ENCODE assay signal across 13 mouse cellular contexts in the genomic region with DNA sequence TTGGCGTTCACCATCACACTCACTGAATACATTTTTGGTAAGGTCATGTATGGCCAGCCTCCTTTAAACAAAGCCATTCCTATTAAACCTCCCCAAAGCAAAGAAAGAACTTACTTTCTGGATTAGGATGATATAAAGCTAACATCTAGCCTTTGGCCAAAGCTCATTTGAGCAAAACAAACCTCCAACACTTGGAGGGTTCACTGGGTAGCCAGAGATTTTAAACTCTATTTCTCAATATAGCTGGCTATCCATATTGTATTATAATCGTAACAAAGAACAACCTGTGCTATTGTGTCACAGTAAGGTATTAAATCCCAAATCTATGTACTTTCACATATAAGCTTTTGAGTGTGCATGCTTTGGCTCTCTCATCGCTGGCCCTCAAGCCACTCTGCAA. TPM values are rescaled to one million over a fixed set of nuclear protein-coding genes. Genes with fewer than 3 reads are reported as not detected.
DNase-seq lines count a peak whose midpoint lies in the region; ATAC-seq lines count a peak whose summit lies in the region.
"Had no signal": no experiment of that assay in that cellular context is flagged by ENCODE, and none has a peak within 500 bp of the region (broad histone marks: within the 10 kb centered on the region; RNA-seq: fewer than 3 reads in every experiment).

No protein-coding gene starts in this region.

- H3K4me1 ChIP-seq in hindbrain, embryonic 13.5 days (replicated peaks) = peaks cover 20% of the 10 kb centered on the region
- H3K4me1 ChIP-seq in hindbrain, embryonic 12.5 days = peaks cover 13% of the 10 kb centered on the region
- peaks cover 26% of the 10 kb centered on the region for H3K4me1 ChIP-seq in lung, embryonic 15.5 days
- peaks cover 15% of the 10 kb centered on the region for H3K4me1 ChIP-seq in embryonic facial prominence, embryonic 10.5 days
- H3K4me1 ChIP-seq in liver, embryonic 13.5 days (replicated peaks) = peaks cover 31% of the 10 kb centered on the region
- H3K4me1 ChIP-seq in forebrain, embryonic 14.5 days (ENCODE audit: control insufficient read depth, insufficient read depth, low read length) = peaks cover 4% of the 10 kb centered on the region

- H3K36me3 ChIP-seq in hindbrain, embryonic 13.5 days = peaks cover 10% of the 10 kb centered on the region
- 0 out of 2 replicates have a peak, but pooled peaks cover 4% of the 10 kb centered on the region for H3K36me3 ChIP-seq in hindbrain, embryonic 12.5 days
- H3K36me3 ChIP-seq in lung, embryonic 15.5 days = peaks cover 3% of the 10 kb centered on the region; the same call in 1 of the 2 replicates
- H3K36me3 ChIP-seq in embryonic facial prominence, embryonic 10.5 days (replicated peaks) = peaks cover 14% of the 10 kb centered on the region
- H3K36me3 ChIP-seq in liver, embryonic 13.5 days = peaks cover 3% of the 10 kb centered on the region; the same call in 1 of the 2 replicates
- peaks cover 8% of the 10 kb centered on the region; the same call in 1 of the 2 replicates for H3K36me3 ChIP-seq in forebrain, embryonic 14.5 days (ENCODE audit: control insufficient read depth, insufficient read depth, low read length)

- peak overlapping the region; percentile 99; the same call in 1 of the 2 replicates for H3K4me2 ChIP-seq in hindbrain, embryonic 13.5 days
- H3K4me2 ChIP-seq in hindbrain, embryonic 12.5 days (replicated peaks) = no peak overlapping the region; the same call in 1 of the 2 replicates
- H3K4me2 ChIP-seq in lung, embryonic 15.5 days = no peak overlapping the region
- peak overlapping the region; percentile 97 for H3K4me2 ChIP-seq in liver, embryonic 13.5 days
- H3K4me2 ChIP-seq in forebrain, embryonic 14.5 days (ENCODE audit: low read length) = no peak overlapping the region

- no peak for ATAC-seq in hindbrain, embryonic 13.5 days (ENCODE audit: low FRiP score)
- ATAC-seq in hindbrain, embryonic 12.5 days (ENCODE audit: low FRiP score) = no peak
- no peak for ATAC-seq in lung, embryonic 15.5 days (ENCODE audit: borderline replicate concordance, extremely low read depth, low FRiP score, low TSS enrichment)
- ATAC-seq in liver, embryonic 13.5 days (ENCODE audit: low read depth) = no peak
- no peak for ATAC-seq in forebrain, embryonic 14.5 days

- H3K9ac ChIP-seq in hindbrain, embryonic 13.5 days = no peak overlapping the region
- no peak overlapping the region for H3K9ac ChIP-seq in hindbrain, embryonic 12.5 days
- no peak overlapping the region for H3K9ac ChIP-seq in lung, embryonic 15.5 days
- no peak overlapping the region for H3K9ac ChIP-seq in liver, embryonic 13.5 days
- no peak overlapping the region for H3K9ac ChIP-seq in forebrain, embryonic 14.5 days (ENCODE audit: low read length)

- H3K4me3 ChIP-seq in hindbrain, embryonic 13.5 days = no peak overlapping the region
- no peak overlapping the region for H3K4me3 ChIP-seq in hindbrain, embryonic 12.5 days
- H3K4me3 ChIP-seq in lung, embryonic 15.5 days = no peak overlapping the region
- 0 out of 2 replicates have a peak overlapping the region, but pooled peaks have one; percentile 85 for H3K4me3 ChIP-seq in embryonic facial prominence, embryonic 10.5 days
- H3K4me3 ChIP-seq in liver, embryonic 13.5 days (replicated peaks) = no peak overlapping the region
- H3K4me3 ChIP-seq in forebrain, embryonic 14.5 days (ENCODE audit: low read depth, low read length) = no peak overlapping the region

- WGBS in hindbrain, embryonic 13.5 days = 84% methylated on average over 3 of the region's 3 CpGs
- WGBS in hindbrain, embryonic 12.5 days = 85% methylated on average over 3 of the region's 3 CpGs
- WGBS in lung, embryonic 15.5 days = 80% methylated on average over 3 of the region's 3 CpGs
- WGBS in embryonic facial prominence, embryonic 10.5 days = 88% methylated on average over 3 of the region's 3 CpGs
- 72% methylated on average over 3 of the region's 3 CpGs for WGBS in liver, embryonic 13.5 days (ENCODE audit: insufficient replicate concordance)
- 84% methylated on average over 3 of the region's 3 CpGs for WGBS in forebrain, embryonic 14.5 days

- no peak for DNase-seq in lung, postnatal 36 days
- DNase-seq in embryonic facial prominence, embryonic 10.5 days (ENCODE audit: low spot score) = no peak
- no peak for DNase-seq in liver, embryonic 13.5 days
- DNase-seq in layer of hippocampus, adult 8-10 months (ENCODE audit: low spot score in 2 of 2) = no peak
- no peak for DNase-seq in forebrain, embryonic 14.5 days (ENCODE audit: low spot score)
- DNase-seq: cerebellum, postnatal 25 days; heart, adult 18-20 months had no signal

- H3K27me3 ChIP-seq in hindbrain, embryonic 13.5 days = no peaks in the 10 kb centered on the region
- H3K27me3 ChIP-seq in hindbrain, embryonic 12.5 days = no peaks in the 10 kb centered on the region
- no peaks in the 10 kb centered on the region for H3K27me3 ChIP-seq in lung, embryonic 15.5 days
- H3K27me3 ChIP-seq in embryonic facial prominence, embryonic 10.5 days (replicated peaks; ENCODE audit: low read depth, poor library complexity, severe bottlenecking) = no peaks in the 10 kb centered on the region
- H3K27me3 ChIP-seq in liver, embryonic 13.5 days = no peaks in the 10 kb centered on the region
- H3K27me3 ChIP-seq in forebrain, embryonic 14.5 days (replicated peaks; ENCODE audit: control insufficient read depth, insufficient read depth, low read length) = no peaks in the 10 kb centered on the region
- H3K27me3 ChIP-seq: forebrain, embryonic 12.5 days; limb, embryonic 13.5 days; Patski had no signal

- no peak overlapping the region; the same call in 1 of the 2 replicates for H3K27ac ChIP-seq in hindbrain, embryonic 13.5 days
- H3K27ac ChIP-seq in hindbrain, embryonic 12.5 days = no peak overlapping the region
- H3K27ac ChIP-seq in lung, embryonic 15.5 days = 0 out of 2 replicates have a peak overlapping the region, but pooled peaks have one; percentile 15
- H3K27ac ChIP-seq in embryonic facial prominence, embryonic 10.5 days (replicated peaks) = no peak overlapping the region
- H3K27ac ChIP-seq in liver, embryonic 13.5 days = no peak overlapping the region
- H3K27ac ChIP-seq in forebrain, embryonic 14.5 days (ENCODE audit: low read depth, low read length) = no peak overlapping the region

- H3K9me3 ChIP-seq in hindbrain, embryonic 13.5 days = no peaks in the 10 kb centered on the region
- H3K9me3 ChIP-seq in hindbrain, embryonic 12.5 days (replicated peaks) = no peaks in the 10 kb centered on the region
- H3K9me3 ChIP-seq in lung, embryonic 15.5 days = no peaks in the 10 kb centered on the region
- no peaks in the 10 kb centered on the region for H3K9me3 ChIP-seq in embryonic facial prominence, embryonic 10.5 days
- no peaks in the 10 kb centered on the region for H3K9me3 ChIP-seq in liver, embryonic 13.5 days (replicated peaks)
- H3K9me3 ChIP-seq in forebrain, embryonic 14.5 days (replicated peaks; ENCODE audit: control insufficient read depth, low read length) = no peaks in the 10 kb centered on the region
- H3K9me3 ChIP-seq: forebrain, embryonic 12.5 days; limb, embryonic 13.5 days had no signal

RNA-seq across cellular contexts. Expression of gene Kdsr, which starts 1.2 kb away (rescaled TPM):
- polyA plus RNA-seq in hindbrain, embryonic 13.5 days (2015; fragmentation: Nextera tagmentation; extraction: Ambion mirVana) = 14.5 and 14.9 TPM in 2 replicates
- polyA plus RNA-seq in hindbrain, embryonic 12.5 days (2016; fragmentation: Nextera tagmentation; extraction: Ambion mirVana) = 10.6 and 11.8 TPM in 2 replicates
- 16.9 and 17.1 TPM in 2 replicates for polyA plus RNA-seq in lung, embryonic 15.5 days (2015; fragmentation: Nextera tagmentation; extraction: Ambion mirVana)
- 9.7 and 10.1 TPM in 2 replicates for polyA plus RNA-seq in embryonic facial prominence, embryonic 10.5 days (2016; fragmentation: Nextera tagmentation; extraction: Ambion mirVana)
- polyA plus RNA-seq in liver, embryonic 13.5 days (2015; fragmentation: Nextera tagmentation; extraction: Ambion mirVana) = 4.5 and 4.9 TPM in 2 replicates
- 10 to 100 TPM; 25.5 to 28.9 (median 27.8) TPM for total RNA-seq in layer of hippocampus, adult 8-10 months (2022)
- polyA plus RNA-seq in forebrain, embryonic 14.5 days (2014; fragmentation: Nextera tagmentation; extraction: Ambion mirVana) = 13.7 and 15.8 TPM in 2 replicates

RNA-seq across cellular contexts. Expression of gene Vps4b, which starts 35.8 kb away (rescaled TPM):
- polyA plus RNA-seq in hindbrain, embryonic 13.5 days (2015; fragmentation: Nextera tagmentation; extraction: Ambion mirVana) = 39.2 and 40.6 TPM in 2 replicates
- polyA plus RNA-seq in hindbrain, embryonic 12.5 days (2016; fragmentation: Nextera tagmentation; extraction: Ambion mirVana) = 67.7 and 74.1 TPM in 2 replicates
- 67.6 and 69.7 TPM in 2 replicates for polyA plus RNA-seq in lung, embryonic 15.5 days (2015; fragmentation: Nextera tagmentation; extraction: Ambion mirVana)
- polyA plus RNA-seq in embryonic facial prominence, embryonic 10.5 days (2016; fragmentation: Nextera tagmentation; extraction: Ambion mirVana) = 67.5 and 67.8 TPM in 2 replicates
- polyA plus RNA-seq in liver, embryonic 13.5 days (2015; fragmentation: Nextera tagmentation; extraction: Ambion mirVana) = 23.6 and 29.6 TPM in 2 replicates
- total RNA-seq in layer of hippocampus, adult 8-10 months (2022) = 10 to 100 TPM; 50.9 to 64.9 (median 56.4) TPM
- polyA plus RNA-seq in forebrain, embryonic 14.5 days (2014; fragmentation: Nextera tagmentation; extraction: Ambion mirVana) = 44.0 and 48.6 TPM in 2 replicates

RNA-seq across cellular contexts. Expression of gene Bcl2, which starts 46.7 kb away (rescaled TPM):
- 15.1 TPM in 2 replicates for polyA plus RNA-seq in hindbrain, embryonic 13.5 days (2015; fragmentation: Nextera tagmentation; extraction: Ambion mirVana)
- 12.7 and 15.5 TPM in 2 replicates for polyA plus RNA-seq in hindbrain, embryonic 12.5 days (2016; fragmentation: Nextera tagmentation; extraction: Ambion mirVana)
- polyA plus RNA-seq in lung, embryonic 15.5 days (2015; fragmentation: Nextera tagmentation; extraction: Ambion mirVana) = 17.7 and 20.1 TPM in 2 replicates
- 9.4 and 10.8 TPM in 2 replicates for polyA plus RNA-seq in embryonic facial prominence, embryonic 10.5 days (2016; fragmentation: Nextera tagmentation; extraction: Ambion mirVana)
- 1.0 and 1.3 TPM in 2 replicates for polyA plus RNA-seq in liver, embryonic 13.5 days (2015; fragmentation: Nextera tagmentation; extraction: Ambion mirVana)
- 10 to 100 TPM in 3 of 4 experiments, 1 to 10 TPM in 1; 9.8 to 11.6 (median 11.2) TPM for total RNA-seq in layer of hippocampus, adult 8-10 months (2022)
- polyA plus RNA-seq in forebrain, embryonic 14.5 days (2014; fragmentation: Nextera tagmentation; extraction: Ambion mirVana) = 5.3 and 7.1 TPM in 2 replicates

Comparison
In these comparisons a context has a peak if more than half of its experiments do, and no peak if none do; other contexts are left out.
1. H3K4me2 ChIP-seq: peak in hindbrain, embryonic 13.5 days (single experiment) and liver, embryonic 13.5 days (single experiment); none in hindbrain, embryonic 12.5 days (single experiment), lung, embryonic 15.5 days (single experiment) and forebrain, embryonic 14.5 days (single experiment).